Mouse (Mus musculus): ENCODE measurements around the gene Acadvl.

The Acadvl gene

GRCm38 (mm10) chr11:70010033-70010432 is 5.2 kb downstream of the Acadvl start:
- in situ Hi-C loops (cut with MboI, MseI) = loop anchor here (10.0 kb wide), 1 partner anchor 595 kb away; the partner anchor contains the start of gene Kdm6b

GRCm38 (mm10) chr11:70005521-70005920 is 9.7 kb downstream of the Acadvl start:
- in situ Hi-C loops (cut with MboI, MseI) = no loop called here

GRCm38 (mm10) chr11:70002471-70002870 is 12.7 kb downstream of the Acadvl start:
- in situ Hi-C loops (cut with MboI, MseI) = no loop called here

GRCm38 (mm10) chr11:70001865-70002264 is 13.3 kb downstream of the Acadvl start:
- in situ Hi-C loops (cut with MboI, MseI) = no loop called here

- in situ Hi-C loops (cut with MboI, MseI) = no loop called here
These were observed 14.1 kb downstream of the Acadvl start for GRCm38 (mm10) chr11:70001159-70001558.

- in situ Hi-C loops (cut with MboI, MseI) = no loop called here
These were observed 14.8 kb downstream of the Acadvl start, which contains the start of gene Dvl2 for GRCm38 (mm10) chr11:70000396-70000898. TSS of gene Dvl2 (plus strand) at chr11:70000595.

GRCm38 (mm10) chr11:69999666-70000065 is 15.5 kb downstream of the Acadvl start:
- in situ Hi-C loops (cut with MboI, MseI) = no loop called here

- in situ Hi-C loops (cut with MboI, MseI) = no loop called here
These were observed 16.4 kb downstream of the Acadvl start for GRCm38 (mm10) chr11:69998567-69999491.

GRCm38 (mm10) chr11:69997070-69997509 is 18.1 kb downstream of the Acadvl start:
- in situ Hi-C loops (cut with MboI, MseI) = no loop called here

- in situ Hi-C loops (cut with MboI, MseI) = no loop called here
These were observed 18.8 kb downstream of the Acadvl start for GRCm38 (mm10) chr11:69996161-69997061.

- in situ Hi-C loops (cut with MboI, MseI) = no loop called here
These were observed 19.7 kb downstream of the Acadvl start, which contains the start of gene Phf23 for GRCm38 (mm10) chr11:69995391-69995960. TSS of gene Phf23 (plus strand) at chr11:69995777.

- in situ Hi-C loops (cut with MboI, MseI) = no loop called here
These were observed 20.7 kb downstream of the Acadvl start for GRCm38 (mm10) chr11:69994401-69995090.

- in situ Hi-C loops (cut with MboI, MseI) = no loop called here
These were observed 22.3 kb downstream of the Acadvl start for GRCm38 (mm10) chr11:69992932-69993331.

GRCm38 (mm10) chr11:69992396-69992795 is 22.8 kb downstream of the Acadvl start:
- in situ Hi-C loops (cut with MboI, MseI) = no loop called here

GRCm38 (mm10) chr11:69991711-69992110 is 23.5 kb downstream of the Acadvl start:
- in situ Hi-C loops (cut with MboI, MseI) = no loop called here

- in situ Hi-C loops (cut with MboI, MseI) = no loop called here
These were observed 24.1 kb downstream of the Acadvl start, which contains the start of gene Gabarap for GRCm38 (mm10) chr11:69990850-69991691. TSS of gene Gabarap (plus strand) at chr11:69991143.

GRCm38 (mm10) chr11:69989949-69990348 is 25.3 kb downstream of the Acadvl start:
- in situ Hi-C loops (cut with MboI, MseI) = loop anchor here (10.0 kb wide), 2 partner anchors 575 to 895 kb away; partner anchors contain the start of genes Kdm6b and Per1

GRCm38 (mm10) chr11:69984431-69984830 is 30.8 kb downstream of the Acadvl start:
- in situ Hi-C loops (cut with MboI, MseI) = loop anchor here (10.0 kb wide), 2 partner anchors 570 to 890 kb away; partner anchors contain the start of genes Kdm6b and Per1

- in situ Hi-C loops (cut with MboI, MseI) = loop anchor here (10.0 kb wide), 2 partner anchors 569 to 889 kb away; partner anchors contain the start of genes Kdm6b and Per1
These were observed 31.8 kb downstream of the Acadvl start for GRCm38 (mm10) chr11:69983377-69983776.

Data from T-helper 1 cell (primary cell).